Mouse (Mus musculus) limb, embryonic 14.5 days (tissue): Measurements from ENCODE around the gene Cdc37. TPM values are rescaled to one million over a fixed set of nuclear protein-coding genes. Genes with fewer than 3 reads are reported as not detected.

Source experiments
- ATAC-seq: fragments of 200-750 bp; cut with Nextera tagmentation; 2 replicates; pipeline ENCODE4 v1.8.0; 2017; ENCODE audit warnings: low read depth, moderate number of reproducible peaks, moderate TSS enrichment; ENCODE audit not compliant: low FRiP score
- DNase-seq: peaks from one replicate; pipeline ENCODE4 v3.0.0-alpha.2; 2015; ENCODE audit warnings: low spot score
- H3K27ac ChIP-seq: fragments of 300-500 bp; sonication (generic); replicated peaks from 2 replicates; pipeline ENCODE4 v1.5.1; 2014; ENCODE audit warnings: low read depth, mild to moderate bottlenecking, low read length, moderate library complexity, mixed read lengths
- H3K27me3 ChIP-seq: fragments of 300-500 bp; sonication (generic); 2 replicates; pipeline ENCODE4 v1.6.1; 2014; ENCODE audit warnings: low read length, mixed read lengths; ENCODE audit not compliant: control insufficient read depth, insufficient read depth
- H3K36me3 ChIP-seq: fragments of 300-500 bp; sonication (generic); 2 replicates; pipeline ENCODE4 v1.6.1; 2014; ENCODE audit warnings: mild to moderate bottlenecking, low read length, moderate library complexity, mixed read lengths; ENCODE audit not compliant: control insufficient read depth, insufficient read depth
- H3K4me1 ChIP-seq: fragments of 300-500 bp; sonication (generic); 2 replicates; pipeline ENCODE4 v1.6.1; 2014; ENCODE audit warnings: antibody characterized with exemption, low read length, mixed read lengths; ENCODE audit not compliant: control insufficient read depth, insufficient read depth
- H3K4me2 ChIP-seq: fragments of 300-500 bp; sonication (generic); replicated peaks from 2 replicates; pipeline ENCODE4 v1.6.1; 2014; ENCODE audit warnings: low read depth, mild to moderate bottlenecking, low read length, moderate library complexity; ENCODE audit not compliant: severe bottlenecking
- H3K4me3 ChIP-seq: fragments of 300-500 bp; sonication (generic); replicated peaks from 2 replicates; pipeline ENCODE4 v1.5.1; 2014; ENCODE audit warnings: low read length
- H3K9ac ChIP-seq: fragments of 300-500 bp; sonication (generic); 2 replicates; pipeline ENCODE4 v1.6.1; 2014; ENCODE audit warnings: mild to moderate bottlenecking, low read depth, low read length, moderate library complexity; ENCODE audit not compliant: severe bottlenecking
- H3K9me3 ChIP-seq: fragments of 300-500 bp; sonication (generic); 2 replicates; pipeline ENCODE4 v1.6.1; 2016; ENCODE audit warnings: low read length; ENCODE audit not compliant: control insufficient read depth
- POLR2A ChIP-seq: fragments of 200-500 bp; IDR thresholded peaks from 2 replicates; pipeline ENCODE4 v1.8.0; 2012; ENCODE audit warnings: inconsistent platforms, mild to moderate bottlenecking, moderate library complexity, borderline replicate concordance; ENCODE audit not compliant: insufficient read depth, insufficient read length; ENCODE audit errors: extremely low read depth
- WGBS: fragments of 180-500 bp; shearing (Covaris S2); extraction: QIAGEN DNeasy Blood & Tissue Kit; methylation state at CpG from one replicate; pipeline ENCODE4 v1.1.7; 2014; 5-methylcytosine and 5-hydroxymethylcytosine counted together
- polyA plus RNA-seq, 2 experiments: library from polyadenylated mRNA; depleted of rRNA in 1 of 2; stranded (reverse) in 1 of 2; unstranded in 1 of 2; fragments of >200 nt; fragmentation: Nextera tagmentation in 1 of 2; extraction: Ambion mirVana in 1 of 2; gene quantifications; 2 replicates each; pipeline versions ENCODE4 v1.2.1 to v1.2.3; 2012 to 2014

Cdc37 gene
- polyA plus RNA-seq, 2 experiments = 257 to 292 TPM

DNA sequence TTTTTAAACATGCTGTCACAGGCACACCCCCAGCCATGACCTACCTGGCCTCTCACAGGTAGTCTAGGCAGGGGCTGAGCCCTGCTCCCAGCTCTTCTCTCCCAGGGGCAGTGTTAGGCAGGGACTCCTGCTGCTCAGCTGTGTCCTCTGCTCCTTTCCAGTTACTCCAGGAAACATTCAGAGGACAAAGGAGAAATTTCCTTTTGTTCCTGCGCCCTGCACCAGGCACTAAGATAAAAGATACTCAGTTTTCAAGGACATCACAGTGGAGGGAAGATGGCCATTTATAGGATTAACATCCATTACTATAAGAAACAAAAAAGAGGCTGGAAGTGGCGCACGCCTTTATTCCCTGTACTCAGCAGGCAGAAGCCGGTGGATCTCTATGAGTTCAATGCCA lies 53.8 kb downstream of the Cdc37 start:
- 94% methylated on average over 4 of the region's 4 CpGs for WGBS
- no peak overlapping the region for H3K9ac ChIP-seq
- ATAC-seq = no peak

GRCm38 (mm10) chr9:21093423-21093822 lies 56.4 kb downstream of the Cdc37 start:
- no peak overlapping the region for H3K4me2 ChIP-seq
- no peak for ATAC-seq
- peaks cover 5% of the 10 kb centered on the region; the same call in 1 of the 2 replicates for H3K4me1 ChIP-seq
- no peak overlapping the region for H3K4me3 ChIP-seq
- DNase-seq = no peak
- no peak overlapping the region for H3K27ac ChIP-seq
- no peaks in the 10 kb centered on the region for H3K9me3 ChIP-seq
- WGBS = 93% methylated on average over 9 of the region's 9 CpGs
- no peak for TF ChIP-seq POLR2A
- H3K36me3 ChIP-seq = peaks cover 19% of the 10 kb centered on the region
- H3K27me3 ChIP-seq = no peaks in the 10 kb centered on the region
- no peak overlapping the region for H3K9ac ChIP-seq

More for the DNA sequence above, 53.8 kb downstream of the Cdc37 start:
- Histone ChIP-seq H3K4me3 (no peak overlapping the region), H3K27ac (no peak overlapping the region), H3K4me1 (peaks cover under 1% of the 10 kb centered on the region; the same call in 1 of the 2 replicates), H3K4me2 (no peak overlapping the region), H3K9me3 (no peaks in the 10 kb centered on the region), H3K36me3 (no peaks in the 10 kb centered on the region), H3K27me3 (no peaks in the 10 kb centered on the region)
- no peak for DNase-seq
- no peak for TF ChIP-seq POLR2A

DNA sequence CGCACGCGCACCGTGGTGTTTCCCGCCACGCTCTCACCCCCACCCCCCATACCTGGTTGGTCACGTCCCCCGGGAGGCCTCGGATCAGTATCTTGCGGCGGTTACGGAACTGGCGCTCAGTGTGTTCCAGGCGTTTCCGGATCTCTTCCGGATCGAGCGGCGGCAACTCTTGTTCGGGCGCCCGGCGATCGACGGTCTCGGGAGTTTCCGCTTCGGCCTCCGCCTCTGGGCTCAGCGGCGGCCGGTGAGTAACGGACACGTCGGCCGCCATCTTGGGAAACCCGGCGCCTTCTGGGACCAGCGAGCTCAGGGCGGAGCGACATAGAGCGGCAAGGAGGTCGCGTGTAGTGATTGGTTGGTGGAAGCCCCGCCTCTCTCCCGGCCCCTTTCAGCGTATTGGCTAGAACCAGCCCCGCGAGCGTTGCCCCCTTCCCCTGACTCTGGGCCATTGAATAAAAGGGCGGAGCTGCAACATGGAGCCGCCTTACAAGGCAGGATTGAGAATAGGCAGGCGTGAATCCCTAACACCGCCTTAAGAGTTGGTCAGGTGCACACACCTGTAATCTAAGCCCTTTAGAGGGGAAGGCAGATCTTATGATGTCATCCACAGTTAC lies 58.0 kb downstream of the Cdc37 start, which contains the start of the genes Gm38431 and Raver1:
Gene Gm38431 (minus strand): TSS at position 291 of the 614 bp plus-strand sequence.
Gene Raver1 (minus strand): TSS at position 302 of the 614 bp plus-strand sequence.
- H3K27me3 ChIP-seq = no peaks in the 10 kb centered on the region
- H3K4me3 ChIP-seq = peak within 1 kb of the TSS; percentile 76
- H3K4me1 ChIP-seq = peaks cover 5% of the 10 kb centered on the region; the same call in 1 of the 2 replicates
- H3K9ac ChIP-seq = peak within 1 kb of the TSS; percentile 86
- ATAC-seq (peak; percentile 100), DNase-seq (peak; percentile 100)
- peak within 1 kb of the TSS; percentile 89 for H3K27ac ChIP-seq
- peak; percentile 97; the same call in 1 of the 2 replicates for TF ChIP-seq POLR2A
- peaks cover 36% of the 10 kb centered on the region for H3K36me3 ChIP-seq
- no peaks in the 10 kb centered on the region for H3K9me3 ChIP-seq
- peak within 1 kb of the TSS; percentile 82 for H3K4me2 ChIP-seq
- under 1% methylated on average over 51 of the region's 54 CpGs for WGBS

DNA sequence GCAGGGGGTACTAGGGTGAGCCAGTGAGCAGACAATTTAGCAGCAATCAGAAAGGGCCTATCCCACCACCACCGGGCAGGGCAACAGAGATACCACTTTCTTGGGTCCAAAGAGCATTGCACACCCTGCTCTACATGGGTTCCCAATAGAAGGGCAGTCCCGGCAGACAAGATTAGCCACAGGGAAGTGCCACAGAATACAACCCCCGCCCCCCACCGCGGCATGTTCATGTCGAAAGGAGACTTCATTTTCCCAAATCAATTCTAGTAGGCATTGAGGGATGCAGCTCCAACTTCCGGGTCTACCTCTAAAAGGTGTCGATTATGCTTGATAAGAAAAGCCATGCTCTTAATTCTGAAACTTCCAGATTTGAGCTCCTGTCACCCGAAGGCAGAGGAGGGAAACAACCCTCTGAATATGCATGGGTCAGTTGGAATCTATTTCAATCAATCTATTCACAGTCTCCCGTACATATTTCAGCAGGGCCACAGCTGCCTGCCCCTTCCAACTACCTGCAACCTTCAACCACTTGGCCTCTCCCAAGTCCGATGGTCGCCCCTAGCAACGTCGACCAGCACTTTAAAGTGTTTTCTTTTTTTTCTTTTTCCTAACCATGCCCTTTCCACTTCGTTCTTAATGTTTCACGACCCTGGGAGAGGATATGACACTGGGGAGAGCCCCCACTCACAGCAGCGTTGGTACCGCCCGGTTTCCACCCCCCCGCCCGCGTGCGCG lies 58.6 kb downstream of the Cdc37 start:
- H3K4me2 ChIP-seq = peak overlapping the region; percentile 82
- no peak; the same call in 1 of the 2 replicates for ATAC-seq
- H3K27ac ChIP-seq = peak overlapping the region; percentile 89
- no peak for DNase-seq
- H3K36me3 ChIP-seq = peaks cover 42% of the 10 kb centered on the region
- peaks cover 5% of the 10 kb centered on the region; the same call in 1 of the 2 replicates for H3K4me1 ChIP-seq
- WGBS = 3% methylated on average over 24 of the region's 24 CpGs
- H3K9ac ChIP-seq = peak overlapping the region; percentile 86
- peak overlapping the region; percentile 76 for H3K4me3 ChIP-seq
- H3K27me3 ChIP-seq = no peaks in the 10 kb centered on the region
- TF ChIP-seq POLR2A = no peak
- H3K9me3 ChIP-seq = no peaks in the 10 kb centered on the region

DNA sequence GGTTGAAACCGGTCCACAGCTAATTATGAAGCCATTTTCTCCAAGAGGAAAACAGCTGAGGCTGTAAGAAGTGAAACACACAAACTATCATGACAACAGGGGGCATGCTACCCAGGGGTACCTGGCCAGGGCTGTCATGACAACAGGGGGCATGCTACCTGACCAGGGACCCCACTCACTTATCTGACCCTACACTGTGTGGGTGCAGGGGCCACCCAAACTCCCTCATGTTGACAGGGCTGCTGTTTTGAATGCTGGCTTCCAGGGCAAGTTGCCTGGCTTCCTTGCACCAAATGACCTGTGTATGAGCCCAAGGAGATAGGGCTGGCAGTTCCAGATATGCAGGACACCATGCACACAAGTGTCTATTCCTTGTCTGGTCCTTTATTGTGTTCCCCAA lies 59.2 kb downstream of the Cdc37 start:
- H3K27me3 ChIP-seq = no peaks in the 10 kb centered on the region
- no peak overlapping the region for H3K27ac ChIP-seq
- whole genome bisulfite sequencing = 83% methylated on average over 1 of the region's 1 CpGs

More for the DNA sequence above, 59.2 kb downstream of the Cdc37 start:
- Histone ChIP-seq H3K9me3 (no peaks in the 10 kb centered on the region), H3K9ac (peak overlapping the region; percentile 86), H3K4me3 (peak overlapping the region; percentile 76), H3K4me2 (peak overlapping the region; percentile 82), H3K4me1 (peaks cover 5% of the 10 kb centered on the region; the same call in 1 of the 2 replicates), H3K36me3 (peaks cover 48% of the 10 kb centered on the region)
- DNase-seq (no peak), ATAC-seq (no peak)
- TF ChIP-seq POLR2A = no peak
